Mouse (Mus musculus): ENCODE measurements around the gene Mettl6.

Mettl6 gene

DNA sequence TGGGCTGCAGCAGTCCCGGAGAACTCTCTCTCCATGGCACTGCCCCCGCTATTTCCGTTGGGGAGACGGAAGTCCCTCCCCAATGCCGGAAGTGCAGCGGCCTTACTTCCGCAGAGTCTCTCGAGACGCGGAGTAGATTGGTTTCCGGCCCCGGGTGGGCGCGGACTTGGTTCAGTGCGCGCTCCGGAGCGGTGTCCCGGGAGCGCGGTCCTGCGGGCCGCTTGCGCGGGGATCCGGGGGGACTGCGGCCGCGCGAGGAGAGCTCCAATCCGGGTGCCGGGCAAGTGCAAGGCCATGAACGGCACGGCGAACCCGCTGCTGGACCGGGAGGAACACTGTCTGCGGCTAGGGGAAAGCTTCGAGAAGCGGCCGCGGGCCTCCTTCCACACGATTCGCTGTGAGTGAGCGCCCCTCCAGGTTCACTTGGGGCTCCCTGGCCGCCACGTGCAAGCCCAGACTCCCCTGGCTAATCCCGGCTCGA is at the start of gene Mettl6:
TSS of gene Mettl6 (minus strand) at position 66 of the 481 bp plus-strand sequence.
- DNase-seq: peak; percentile 90 to 94

DNA sequence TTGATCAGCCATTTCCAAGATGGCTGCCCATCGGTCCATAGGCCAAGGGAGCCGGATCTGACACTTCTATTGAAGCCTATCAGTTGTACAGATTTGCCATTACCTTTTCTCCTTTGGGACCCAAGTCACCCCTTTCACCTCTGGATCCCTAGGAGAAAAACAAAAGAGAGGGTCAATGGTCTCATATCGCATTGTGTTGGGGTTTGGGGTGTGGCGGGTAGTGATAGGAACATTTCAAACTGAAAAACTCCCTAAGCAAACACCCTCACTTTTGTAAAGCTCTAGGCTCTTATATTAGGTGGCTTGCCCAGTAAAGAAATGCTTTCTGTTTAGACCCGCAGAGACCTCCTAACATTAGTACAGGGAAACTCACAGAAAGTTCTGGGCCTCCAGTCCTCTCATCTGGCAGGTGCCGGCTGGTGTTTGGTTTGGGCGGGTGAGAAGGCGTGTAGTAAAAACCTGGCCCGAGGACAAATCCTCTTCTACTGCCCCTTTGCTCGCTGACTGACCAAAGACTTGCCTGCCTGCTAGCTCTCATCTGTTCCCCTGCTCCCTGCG is 49.1 kb upstream of the Mettl6 start:
- no peak for DNase-seq

DNA sequence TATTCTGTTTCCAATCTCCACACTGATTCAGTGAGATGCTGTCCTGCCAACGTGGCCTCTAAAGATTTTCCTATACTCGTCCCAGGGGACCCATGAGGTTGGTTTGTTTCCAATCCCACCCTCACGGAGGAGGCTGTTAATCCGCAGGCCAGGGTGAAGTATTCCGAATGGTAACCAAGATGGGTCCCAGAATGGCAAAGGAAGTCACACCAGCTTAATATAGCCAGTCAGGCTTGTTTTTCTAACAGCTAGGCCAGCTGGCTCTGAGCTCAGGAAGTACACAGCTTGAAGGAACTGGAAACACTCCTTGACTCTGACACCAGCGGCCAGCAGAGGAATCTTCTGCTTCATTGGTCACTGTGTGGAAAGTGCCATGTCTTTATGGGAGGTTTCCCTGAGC is 42.5 kb upstream of the Mettl6 start:
- peak; percentile 73 to 77 for DNase-seq

DNA sequence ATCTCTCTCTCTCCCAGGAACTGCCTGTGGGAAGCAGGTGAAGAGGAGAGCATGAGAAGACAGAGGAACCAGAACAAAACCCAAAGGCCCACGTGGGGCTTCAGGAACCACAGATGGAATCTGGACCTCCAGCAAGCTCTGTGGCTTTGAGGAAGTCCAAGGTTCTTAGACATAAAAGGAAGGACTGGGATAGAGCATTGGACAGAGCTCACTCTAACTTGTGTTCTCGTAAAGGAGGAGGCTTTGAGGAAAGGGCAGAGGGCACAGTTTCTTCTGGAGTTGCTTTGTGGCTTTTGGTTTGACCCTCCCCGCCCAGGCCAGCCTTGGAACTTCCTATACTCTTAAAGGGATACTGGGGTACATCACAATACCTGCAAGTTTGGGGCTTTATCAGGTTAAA is 37.8 kb upstream of the Mettl6 start:
- DNase-seq: no peak

DNA sequence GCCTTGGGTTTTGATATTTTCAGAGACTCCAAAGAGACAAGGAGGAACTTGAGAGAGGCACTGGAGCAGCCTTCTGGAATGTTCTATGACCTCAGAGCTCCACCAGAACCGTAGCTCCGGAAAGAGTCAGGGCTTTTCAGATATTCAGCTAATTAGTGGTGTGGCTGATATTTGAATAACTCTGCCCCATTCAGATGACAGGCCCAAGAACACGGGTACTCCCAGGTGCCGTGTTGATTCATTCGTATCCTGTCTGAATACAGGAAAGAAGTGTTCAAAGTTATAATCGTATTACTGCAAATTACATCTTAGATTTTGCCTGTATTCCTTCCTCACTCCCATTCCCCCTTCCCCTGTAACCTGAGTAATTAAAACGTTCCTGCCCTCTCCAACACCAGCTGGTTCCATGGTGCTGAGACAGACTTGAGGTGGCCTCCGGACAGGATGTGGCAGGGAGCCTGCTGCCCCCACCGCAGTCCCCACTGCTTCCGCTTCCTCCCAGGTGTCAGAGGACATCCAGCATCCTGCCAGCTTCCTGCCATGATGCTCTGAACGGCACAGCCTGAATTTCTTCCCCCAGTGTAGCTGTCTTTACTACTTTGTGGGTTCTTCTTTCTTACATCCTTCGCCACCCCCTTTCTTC is 36.8 kb upstream of the Mettl6 start:
- DNase-seq: no peak

DNA sequence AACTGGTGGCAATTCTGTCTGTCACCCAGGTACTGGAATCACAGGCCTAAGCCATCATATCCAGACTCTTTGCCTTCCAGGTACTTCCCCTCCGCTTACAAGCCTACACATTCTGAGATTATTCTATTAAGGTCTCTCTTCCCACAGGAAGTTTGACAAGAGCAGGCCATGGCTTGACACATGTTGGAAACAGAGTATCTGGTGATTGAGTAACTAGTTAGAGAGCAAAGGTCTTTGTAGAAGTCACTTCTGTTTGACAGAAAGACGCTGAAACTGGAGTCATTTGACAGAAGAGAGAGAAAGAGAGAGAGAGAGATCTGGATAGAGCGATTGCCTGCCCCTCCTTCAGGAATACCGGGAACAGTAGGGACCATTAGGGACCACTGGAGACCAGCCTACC is 36.0 kb upstream of the Mettl6 start:
- no peak for DNase-seq

DNA sequence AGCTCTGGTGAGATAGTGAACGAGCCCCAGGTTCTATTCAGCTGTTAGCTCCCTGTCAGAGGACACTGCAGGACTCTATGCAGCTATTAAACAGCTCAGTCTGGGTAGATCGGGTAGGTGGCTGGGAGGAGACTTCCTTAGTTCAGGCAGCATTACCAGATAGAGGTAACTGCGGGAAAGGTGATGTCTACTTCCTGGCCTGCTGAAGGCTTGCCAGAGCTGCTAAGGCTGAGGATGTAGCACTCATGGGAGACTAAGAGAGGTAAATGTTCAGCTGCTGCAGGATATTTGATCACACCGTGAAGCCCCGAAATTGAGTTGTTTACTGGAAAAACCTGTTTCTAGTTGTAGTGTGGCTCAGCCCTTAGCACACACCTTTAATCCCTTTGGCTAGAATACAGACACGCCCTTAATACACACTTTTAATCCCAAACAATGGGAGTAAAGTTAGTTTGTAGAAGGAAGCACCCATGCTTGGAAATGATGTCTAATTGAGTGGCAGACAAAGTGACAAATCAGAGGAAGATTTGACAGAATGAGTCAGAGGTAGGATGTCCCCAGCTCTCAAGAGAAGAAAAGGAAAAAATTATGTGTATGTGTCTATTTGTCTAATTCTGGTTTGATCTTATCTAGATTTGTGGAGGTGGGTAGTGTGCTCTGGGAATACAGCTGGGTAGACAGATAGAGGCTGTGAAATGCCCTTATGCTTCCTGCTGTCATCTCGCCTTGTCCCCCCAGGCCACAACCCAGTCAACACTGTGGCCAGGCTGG is 30.4 kb upstream of the Mettl6 start:
- DNase-seq: no peak

DNA sequence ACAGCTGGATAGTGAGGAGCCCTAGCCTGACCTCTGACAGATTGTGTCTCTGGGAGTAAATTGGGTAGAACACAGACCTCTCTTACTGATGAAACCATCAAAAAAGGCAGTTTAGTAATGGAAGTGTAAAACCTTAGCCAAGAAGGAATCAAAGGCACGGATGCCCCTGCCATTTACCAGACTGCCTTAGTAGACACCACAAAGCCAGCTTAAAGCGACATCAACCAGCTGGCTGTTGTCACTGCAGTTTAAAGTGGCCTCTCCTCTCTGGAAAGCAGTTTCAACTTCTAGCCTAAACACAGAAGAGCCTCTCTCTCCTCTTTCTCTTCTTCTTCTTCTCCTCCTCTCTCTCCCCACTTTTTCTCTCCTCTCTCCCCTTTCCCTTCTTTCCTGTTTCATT is 26.5 kb upstream of the Mettl6 start:
- DNase-seq: peak; percentile 37 to 51

DNA sequence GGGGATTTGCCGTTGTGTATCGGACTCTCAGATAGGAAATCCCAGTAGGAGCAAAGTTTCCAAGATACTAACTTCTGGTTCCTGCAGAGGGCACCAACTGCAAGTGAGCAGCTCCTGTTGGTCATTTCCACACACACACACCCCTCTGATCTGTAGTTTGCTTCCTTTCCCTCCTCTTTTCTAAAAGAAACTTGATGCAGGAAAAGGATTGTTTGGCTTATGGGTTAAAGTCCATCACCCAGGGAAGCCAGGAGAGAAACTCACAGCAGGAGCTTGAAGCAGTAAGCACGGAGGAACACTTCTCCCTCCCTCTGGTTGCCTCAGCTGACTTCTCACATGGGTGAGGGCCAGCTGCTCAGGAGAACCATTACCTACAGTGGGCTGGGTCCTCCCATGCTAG is 24.3 kb upstream of the Mettl6 start:
- no peak for DNase-seq

DNA sequence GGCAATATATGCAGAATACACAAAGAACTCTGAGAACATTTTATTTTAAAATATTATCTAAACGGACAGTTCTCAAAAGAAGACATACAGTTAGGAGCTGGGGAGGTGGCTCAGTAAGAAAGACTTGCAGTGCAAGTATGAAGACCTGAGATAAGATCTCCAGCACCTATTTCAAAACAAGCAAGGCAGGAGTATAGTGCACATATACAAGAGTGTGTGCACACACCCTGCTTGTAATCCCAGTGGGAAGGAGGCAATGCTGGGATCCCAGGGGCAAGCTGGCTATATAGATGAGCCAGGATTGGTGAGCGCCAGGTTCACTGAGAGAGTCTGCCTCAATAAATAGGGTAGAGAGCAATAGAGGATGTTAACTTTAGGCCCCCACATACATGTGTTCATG is 21.1 kb upstream of the Mettl6 start:
- DNase-seq: no peak

DNA sequence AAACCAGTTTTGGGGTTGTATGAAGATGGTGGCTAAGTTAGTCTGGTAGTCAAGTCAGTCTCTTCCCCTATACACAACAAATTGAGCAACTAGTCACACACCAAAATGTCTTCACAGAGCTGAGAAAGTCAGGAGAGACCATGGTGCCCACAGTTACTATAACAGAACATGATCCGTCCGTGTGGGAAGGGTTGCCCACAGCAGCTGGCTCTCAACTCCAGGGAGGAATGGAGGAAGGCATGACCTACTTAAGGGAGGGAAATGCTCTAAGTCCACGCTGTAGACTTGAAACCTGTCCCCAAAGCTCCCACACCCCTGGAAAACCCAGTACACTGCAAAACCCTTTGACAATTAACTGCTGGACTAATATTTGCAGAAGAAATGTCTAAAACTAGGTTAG is 15.5 kb upstream of the Mettl6 start:
- DNase-seq: no peak

DNA sequence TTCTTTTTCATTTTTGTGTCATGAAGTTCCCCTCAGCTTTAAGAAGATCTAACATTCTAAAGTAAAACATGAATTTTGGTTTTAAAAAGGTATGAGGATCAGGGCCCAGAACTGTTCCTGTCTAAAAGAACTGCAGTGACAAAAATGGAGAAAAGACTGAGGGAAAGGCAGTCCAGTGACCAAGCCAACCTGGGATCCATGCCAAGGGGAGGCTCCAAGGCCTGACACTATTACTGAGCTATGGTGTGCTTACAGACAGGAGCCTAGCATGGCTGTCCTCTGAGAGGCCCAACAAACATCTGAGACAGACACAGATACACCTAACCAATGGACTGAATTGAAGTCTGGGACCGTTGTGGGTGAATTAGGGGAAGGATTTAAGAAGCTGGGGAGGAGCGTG is 15.1 kb upstream of the Mettl6 start:
- DNase-seq: peak; percentile 52 to 75

DNA sequence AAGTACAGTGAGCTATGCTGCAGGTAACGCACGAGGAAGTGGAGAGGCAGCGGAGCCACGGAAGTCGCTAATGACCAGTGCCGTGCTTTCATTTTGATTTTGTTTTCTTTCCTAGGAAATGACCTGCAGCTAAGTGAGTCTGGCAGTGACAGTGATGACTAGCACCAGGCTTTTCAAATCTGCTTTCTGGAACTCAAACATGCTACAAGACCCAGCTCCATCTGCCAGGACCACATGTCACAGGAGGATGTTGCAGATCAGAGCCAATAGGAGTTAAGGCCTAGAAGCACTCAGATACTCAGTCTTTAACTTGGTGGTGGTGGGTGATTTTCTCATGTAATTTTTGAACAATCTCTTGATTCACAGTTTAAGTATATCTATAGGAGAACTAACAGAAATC is 11.6 kb upstream of the Mettl6 start:
- DNase-seq: peak; percentile 76 to 81

DNA sequence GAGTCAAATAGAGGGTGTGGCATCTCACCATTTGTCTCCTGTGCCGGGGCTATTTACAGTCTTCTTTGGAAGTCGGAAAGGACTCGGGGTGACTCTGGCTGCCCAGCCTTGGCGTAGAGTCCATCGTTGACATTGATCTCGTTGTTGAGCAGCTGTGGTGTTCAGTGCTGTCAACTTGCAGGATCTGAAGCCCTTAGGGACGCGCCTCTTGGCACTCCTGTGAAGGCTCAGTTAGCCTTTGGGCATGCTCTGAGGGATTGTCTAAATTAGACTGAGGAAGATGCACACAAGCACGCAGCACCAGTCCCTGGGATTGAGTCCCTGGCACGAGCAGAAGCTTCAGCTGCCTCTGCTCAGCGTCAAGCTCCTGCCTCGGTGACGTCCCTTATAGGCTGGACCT is 8.6 kb upstream of the Mettl6 start:
- DNase-seq: no peak

DNA sequence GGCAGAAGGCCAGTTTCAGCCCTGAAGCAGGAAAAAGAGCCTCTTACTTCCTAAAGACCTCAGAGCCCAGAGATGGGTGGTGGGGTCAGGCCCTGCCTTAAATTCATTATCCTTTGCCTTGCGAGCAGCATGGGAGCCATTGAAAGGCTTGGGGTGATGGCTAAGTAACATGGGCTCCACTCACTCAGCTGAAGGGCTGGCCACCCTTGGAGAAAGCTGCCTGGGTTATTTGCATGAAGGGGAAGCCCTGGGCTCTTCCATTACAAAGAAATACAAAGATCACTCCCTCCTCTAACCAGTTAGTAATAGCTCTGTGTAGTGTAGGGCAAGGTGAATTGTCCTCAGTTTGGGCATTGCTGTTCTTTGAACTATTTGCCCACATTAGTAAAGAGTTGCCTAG is 4.7 kb upstream of the Mettl6 start:
- no peak for DNase-seq

DNA sequence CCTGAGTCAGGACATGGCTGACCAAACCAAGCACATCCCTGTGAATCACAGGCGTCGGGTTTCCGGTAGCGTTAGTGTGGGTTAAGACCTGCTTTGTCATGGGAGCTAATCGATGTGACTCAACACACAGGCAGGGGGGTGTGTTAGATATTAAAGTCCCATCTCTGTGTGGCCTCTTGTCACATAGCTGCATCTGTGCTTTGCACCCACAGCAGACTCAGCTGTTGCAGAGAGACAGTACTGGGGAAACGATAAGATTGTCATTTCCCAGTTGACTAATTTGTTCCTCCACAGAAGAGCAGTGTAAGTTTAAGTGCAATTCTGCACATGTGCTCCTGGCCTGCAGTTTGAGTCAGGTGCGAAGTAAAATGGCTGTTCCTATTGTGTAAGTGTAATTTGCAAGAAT is 1.4 kb upstream of the Mettl6 start:
- DNase-seq: no peak

DNA sequence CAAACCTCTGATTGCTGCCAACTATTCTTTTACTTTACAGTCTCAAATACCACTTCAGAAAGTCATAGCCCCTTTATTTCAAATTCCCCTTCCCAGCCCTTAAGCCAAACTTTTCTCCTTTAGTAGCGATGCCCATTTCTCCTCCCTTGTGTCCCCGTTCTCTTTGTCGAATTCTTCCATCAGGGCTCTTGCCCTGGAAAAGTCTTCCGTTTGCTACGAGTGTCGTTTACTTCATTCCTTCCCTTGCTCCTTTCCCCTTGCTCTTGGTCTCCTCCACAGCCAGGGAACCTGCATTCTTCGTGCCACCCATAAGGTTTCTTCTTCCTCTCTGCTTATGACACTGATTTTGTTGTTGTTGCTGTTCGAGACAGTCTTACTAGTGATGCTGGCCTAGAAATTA is 698 bp upstream of the Mettl6 start:
- no peak for DNase-seq

DNA sequence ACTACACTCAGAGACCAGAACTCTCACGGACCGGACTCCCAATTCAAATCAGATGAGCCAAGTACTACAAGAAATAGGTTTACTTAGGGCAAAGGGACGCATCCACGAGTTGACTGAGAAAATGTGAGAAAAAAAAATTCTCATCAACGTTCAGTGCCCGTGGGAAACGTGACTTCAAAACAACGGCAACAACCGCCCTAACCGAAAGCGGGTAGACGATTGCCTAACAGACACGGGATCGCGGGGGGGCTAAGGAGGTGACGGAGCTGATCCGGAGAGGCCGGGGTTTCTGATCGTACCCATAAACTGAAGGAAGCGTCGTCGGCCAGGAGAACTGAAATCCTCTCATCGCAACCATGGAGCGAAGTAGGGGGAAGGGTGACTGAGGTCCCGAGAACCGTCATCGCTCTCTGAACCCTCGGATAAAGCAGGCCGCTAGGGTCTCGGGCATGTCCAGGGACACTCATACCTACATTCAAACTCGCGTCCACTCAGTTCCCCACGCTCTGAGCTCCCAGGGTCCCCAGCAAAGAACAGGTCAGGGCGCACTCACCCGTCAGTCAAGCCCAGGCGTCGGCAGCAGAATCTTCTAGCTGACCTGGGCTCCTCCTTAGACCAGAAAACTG is 378 bp downstream of the Mettl6 start, which contains the start of gene Eaf1:
TSS of gene Eaf1 (plus strand) at position 51 of the 626 bp plus-strand sequence.
- peak in 1 of 2 experiments; percentile 42 for DNase-seq

DNA sequence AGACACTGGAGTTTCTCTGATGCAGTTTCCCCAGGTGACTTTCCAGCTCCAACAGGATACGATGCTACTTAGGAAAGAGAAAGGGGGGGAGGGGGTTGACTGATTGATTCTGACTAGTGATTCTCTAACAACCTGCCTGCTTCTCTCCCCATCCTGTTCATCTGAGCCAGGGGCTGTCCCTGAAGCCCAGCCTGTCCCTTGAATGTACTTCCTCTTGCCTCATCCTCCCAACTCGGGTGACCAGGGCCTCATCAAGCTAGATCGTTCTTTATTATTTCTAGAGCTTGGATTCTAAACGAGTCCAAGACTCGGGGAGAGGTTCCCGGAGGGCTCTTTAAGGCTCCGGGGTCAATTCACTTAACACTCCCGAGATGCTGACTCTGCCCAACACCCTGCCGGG is 939 bp downstream of the Mettl6 start:
- no peak for DNase-seq

DNA sequence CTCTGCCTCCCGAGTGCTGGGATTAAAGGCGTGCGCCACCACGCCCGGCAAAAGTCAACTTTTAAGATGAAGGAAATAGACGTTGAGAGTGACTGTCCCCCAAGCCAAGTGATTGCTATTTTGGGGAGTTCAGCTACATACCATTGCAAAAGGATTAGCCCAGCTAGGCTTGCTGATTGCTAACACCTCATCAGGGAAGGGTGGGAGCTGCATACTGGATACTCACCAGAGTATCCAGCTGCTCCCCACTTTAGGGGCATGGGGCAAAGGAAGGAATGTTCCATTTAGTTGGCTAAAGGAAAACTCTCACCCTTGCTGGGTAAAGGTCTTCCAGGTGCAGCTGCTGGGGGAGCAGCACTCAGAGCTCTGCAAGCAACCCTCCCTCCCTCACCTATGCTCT is 6.8 kb downstream of the Mettl6 start:
- DNase-seq: no peak

DNA sequence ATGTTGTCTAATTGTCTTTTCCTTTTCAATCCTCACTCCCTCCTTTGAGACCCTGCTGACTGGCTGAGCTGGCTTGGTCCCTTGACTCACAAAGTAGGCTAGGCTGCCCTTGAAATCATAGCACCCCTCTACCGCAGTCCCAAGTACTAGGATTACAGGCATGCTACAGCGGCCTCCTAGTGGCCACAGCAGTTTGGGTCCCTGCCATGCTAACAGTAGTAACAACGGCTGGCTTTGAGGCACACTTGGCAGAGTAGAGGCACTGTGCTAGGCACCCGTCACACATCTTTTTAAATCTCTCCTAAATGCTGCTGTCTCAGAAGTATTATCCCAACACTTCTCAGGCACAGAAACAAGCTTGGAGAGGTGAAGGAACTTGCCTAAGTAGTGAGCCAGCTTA is 8.4 kb downstream of the Mettl6 start:
- no peak for DNase-seq

DNA sequence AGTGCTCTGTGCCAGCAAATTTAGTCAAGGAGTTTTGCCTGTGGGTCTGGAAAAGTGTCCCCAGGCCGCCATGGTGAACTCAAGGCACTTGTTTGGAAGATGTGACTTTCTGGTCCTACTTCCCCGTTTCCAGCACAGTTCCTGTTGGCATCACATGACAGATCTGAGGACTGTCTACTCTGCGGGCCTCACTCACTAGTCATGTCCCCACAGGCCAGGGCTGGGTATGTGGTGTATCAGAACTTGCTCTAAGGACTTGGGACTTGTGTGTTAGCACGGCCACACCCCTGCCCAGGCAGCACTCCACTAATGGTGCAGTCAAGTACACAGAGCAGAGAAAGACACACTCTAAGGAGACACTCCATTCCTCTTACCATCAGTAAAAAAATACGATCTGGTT is 12.4 kb downstream of the Mettl6 start:
- DNase-seq: no peak

DNA sequence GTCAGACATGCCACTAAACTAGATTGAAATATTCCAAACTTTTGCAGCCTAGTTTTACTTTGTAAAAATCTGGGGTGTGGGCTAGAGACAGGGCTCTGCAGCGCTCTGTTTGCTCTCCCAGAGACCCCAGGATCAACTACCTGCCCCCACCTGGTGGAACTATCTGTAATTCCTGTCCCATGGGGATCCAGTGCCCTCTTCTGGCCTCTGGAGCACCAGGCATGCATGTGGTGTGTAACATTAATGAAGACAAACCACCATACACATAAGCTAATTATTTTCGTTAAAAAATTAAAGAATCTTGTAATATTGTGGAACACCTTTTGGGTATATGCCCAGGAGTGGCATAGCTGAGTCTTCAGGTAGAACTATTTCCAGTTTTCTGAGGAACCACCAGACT is 21.5 kb downstream of the Mettl6 start:
- no peak for DNase-seq

Measured in cerebellum, postnatal 25 days (tissue).